Mouse (Mus musculus) spleen, adult 2 months (tissue): ENCODE data around the gene Trip13.

Source experiments
- CTCF ChIP-seq: fragments of 200-500 bp; IDR thresholded peaks from 2 replicates; pipeline ENCODE4 v1.5.1; 2011; ENCODE audit warnings: mild to moderate bottlenecking, inconsistent platforms; ENCODE audit not compliant: insufficient read depth, insufficient read length, insufficient replicate concordance; ENCODE audit errors: extremely low read depth
- POLR2A ChIP-seq: fragments of 200-500 bp; IDR thresholded peaks from 2 replicates; pipeline ENCODE4 v1.6.1; 2011; ENCODE audit warnings: low read depth, low read length, inconsistent platforms

GRCm38 (mm10) chr13:73887415-73887874 is 50.1 kb downstream of the Trip13 start:
- TF ChIP-seq CTCF (no peak), POLR2A (no peak)
